ENCODE assay signal across 7 mouse cellular contexts in genomic region chr12:110591260-110591883, GRCm38 (mm10). TPM values are rescaled to one million over a fixed set of nuclear protein-coding genes. Genes with fewer than 3 reads are reported as not detected.
DNase-seq lines count a peak whose midpoint lies in the region; ATAC-seq lines count a peak whose summit lies in the region.

No protein-coding gene starts in this region.

- peak overlapping the region; percentile 73 for H3K9ac ChIP-seq in embryonic facial prominence, embryonic 12.5 days
- peak overlapping the region; percentile 75 for H3K9ac ChIP-seq in limb, embryonic 11.5 days (ENCODE audit: low read length)
- H3K9ac ChIP-seq in midbrain, embryonic 14.5 days (replicated peaks; ENCODE audit: low read length), result peak overlapping the region; percentile 70

- peak; percentile 92 for ATAC-seq in embryonic facial prominence, embryonic 12.5 days (ENCODE audit: insufficient number of reproducible peaks, insufficient read depth, low FRiP score, low TSS enrichment)
- peak; percentile 96 for ATAC-seq in limb, embryonic 11.5 days (ENCODE audit: insufficient number of reproducible peaks, low FRiP score, low TSS enrichment, low read depth)
- ATAC-seq in midbrain, embryonic 14.5 days (ENCODE audit: low FRiP score, low TSS enrichment), result peak; percentile 98

- no peaks in the 10 kb centered on the region for H3K27me3 ChIP-seq in embryonic facial prominence, embryonic 12.5 days
- no peaks in the 10 kb centered on the region for H3K27me3 ChIP-seq in limb, embryonic 11.5 days (ENCODE audit: control insufficient read depth, insufficient read depth, low read length)
- H3K27me3 ChIP-seq in midbrain, embryonic 14.5 days (ENCODE audit: control insufficient read depth, insufficient read depth, low read length), result no peaks in the 10 kb centered on the region

- H3K4me3 ChIP-seq in embryonic facial prominence, embryonic 12.5 days, result peak overlapping the region; percentile 83
- peak overlapping the region; percentile 57 for H3K4me3 ChIP-seq in limb, embryonic 11.5 days (ENCODE audit: low read depth, low read length)
- peak overlapping the region; percentile 75 for H3K4me3 ChIP-seq in midbrain, embryonic 14.5 days (replicated peaks; ENCODE audit: low read depth, low read length)

- no peaks in the 10 kb centered on the region for H3K36me3 ChIP-seq in embryonic facial prominence, embryonic 12.5 days
- no peaks in the 10 kb centered on the region for H3K36me3 ChIP-seq in limb, embryonic 11.5 days (ENCODE audit: control insufficient read depth, insufficient read depth, low read length)
- H3K36me3 ChIP-seq in midbrain, embryonic 14.5 days (ENCODE audit: control insufficient read depth, insufficient read depth, low read length), result no peaks in the 10 kb centered on the region

- no peaks in the 10 kb centered on the region for H3K9me3 ChIP-seq in embryonic facial prominence, embryonic 12.5 days
- H3K9me3 ChIP-seq in limb, embryonic 11.5 days (ENCODE audit: control insufficient read depth, low read length), result no peaks in the 10 kb centered on the region
- no peaks in the 10 kb centered on the region for H3K9me3 ChIP-seq in midbrain, embryonic 14.5 days (ENCODE audit: control insufficient read depth, low read length)

- peaks cover 12% of the 10 kb centered on the region for H3K4me1 ChIP-seq in embryonic facial prominence, embryonic 12.5 days
- H3K4me1 ChIP-seq in limb, embryonic 11.5 days (ENCODE audit: control insufficient read depth, insufficient read depth, low read length), result peaks cover 2% of the 10 kb centered on the region; the same call in 1 of the 2 replicates
- H3K4me1 ChIP-seq in midbrain, embryonic 14.5 days (ENCODE audit: control insufficient read depth, insufficient read depth, low read length), result peaks cover 11% of the 10 kb centered on the region

- WGBS in embryonic facial prominence, embryonic 12.5 days, result under 1% methylated on average over 56 of the region's 56 CpGs
- WGBS in limb, embryonic 11.5 days, result under 1% methylated on average over 56 of the region's 56 CpGs
- WGBS in midbrain, embryonic 14.5 days, result under 1% methylated on average over 56 of the region's 56 CpGs

- H3K27ac ChIP-seq in embryonic facial prominence, embryonic 12.5 days, result peak overlapping the region; percentile 89
- peak overlapping the region; percentile 32 for H3K27ac ChIP-seq in limb, embryonic 11.5 days (replicated peaks; ENCODE audit: low read depth, low read length)
- peak overlapping the region; percentile 95 for H3K27ac ChIP-seq in midbrain, embryonic 14.5 days (replicated peaks; ENCODE audit: low read depth, low read length)

- peak overlapping the region; percentile 90 for H3K4me2 ChIP-seq in embryonic facial prominence, embryonic 12.5 days (replicated peaks)
- H3K4me2 ChIP-seq in limb, embryonic 11.5 days (ENCODE audit: low read depth, severe bottlenecking), result peak overlapping the region; percentile 93
- H3K4me2 ChIP-seq in midbrain, embryonic 14.5 days (ENCODE audit: low read length), result peak overlapping the region; percentile 94

- DNase-seq in adrenal gland, postnatal 25 days, result peak; percentile 95
- peak; percentile 100 for DNase-seq in heart, adult 11 months
- DNase-seq in kidney, adult 18-20 months, result peak; percentile 99
- DNase-seq in limb, embryonic 11.5 days (ENCODE audit: low spot score), result peak; percentile 99
- peak; percentile 100 for DNase-seq in midbrain, embryonic 14.5 days
- DNase-seq in spleen, adult 18-20 months, result peak; percentile 92 to 94

RNA-seq across cellular contexts. Expression of gene Dync1h1, which starts 9.9 kb away (rescaled TPM):
- total RNA-seq in adrenal gland, postnatal 25 days (2021), result 161 and 235 TPM in 2 replicates
- 57.2 and 60.5 TPM in 2 replicates for polyA plus RNA-seq in embryonic facial prominence, embryonic 12.5 days (2016; fragmentation: Nextera tagmentation; extraction: Ambion mirVana)
- polyA plus RNA-seq in limb, embryonic 11.5 days (2014; fragmentation: Nextera tagmentation; extraction: Ambion mirVana), result 67.7 and 70.2 TPM in 2 replicates
- polyA plus RNA-seq in midbrain, embryonic 14.5 days (2014; fragmentation: Nextera tagmentation; extraction: Ambion mirVana), result 122 and 129 TPM in 2 replicates

Comparison
In these comparisons a context has a peak if more than half of its experiments do, and no peak if none do; other contexts are left out.
1. Peak in every context shown above with its lines: DNase-seq, ATAC-seq, H3K4me3 ChIP-seq and H3K27ac ChIP-seq.
2. H3K27ac ChIP-seq: peak in every context shown above with its lines; median percentile 95 in midbrain, embryonic 14.5 days; 89 in embryonic facial prominence, embryonic 12.5 days; 32 in limb, embryonic 11.5 days.